In the genomic region with DNA sequence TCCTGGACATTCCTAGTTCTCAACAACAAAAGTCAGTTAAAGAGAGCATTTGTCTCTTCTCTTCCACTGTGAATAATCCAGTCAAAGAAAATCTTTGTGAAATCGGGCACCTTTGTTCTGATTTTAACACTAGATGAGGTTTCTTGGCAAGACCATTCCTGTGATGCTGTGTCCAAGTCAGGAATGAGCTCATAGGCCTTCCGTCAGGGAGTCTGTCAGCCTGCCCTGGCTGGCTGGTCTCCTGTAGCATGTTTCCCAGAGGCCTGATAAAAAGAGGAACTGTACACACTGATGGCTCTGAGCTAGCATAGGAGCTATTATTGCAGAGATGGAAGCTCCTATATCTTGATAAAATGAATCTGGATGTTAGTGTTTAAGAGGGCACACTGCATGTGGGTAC, we compare ENCODE assay signal across 10 mouse cellular contexts. TPM values are rescaled to one million over a fixed set of nuclear protein-coding genes. Genes with fewer than 3 reads are reported as not detected.
A peak's percentile ranks its signal among the peaks of the same experiment; 100 is the strongest.
DNase-seq lines count a peak whose midpoint lies in the region; ATAC-seq lines count a peak whose summit lies in the region.
"Had no signal": no experiment of that assay in that cellular context is flagged by ENCODE, and none has a peak within 500 bp of the region (broad histone marks: within the 10 kb centered on the region; RNA-seq: fewer than 3 reads in every experiment).

No protein-coding gene starts in this region.

- no peak overlapping the region for H3K9ac ChIP-seq in forebrain, embryonic 16.5 days (replicated peaks; ENCODE audit: low read depth, low read length)
- H3K9ac ChIP-seq: limb, embryonic 12.5 days had no signal

- DNase-seq in adrenal gland, postnatal 14 days, result peak; percentile 35
- no peak for DNase-seq in adrenal gland, adult 18-20 months (ENCODE audit: low spot score in 2 of 2)
- peak; percentile 21 for DNase-seq in lung, postnatal 36 days
- no peak for DNase-seq in lung, postnatal 4 days
- peak; percentile 76 for DNase-seq in skeletal muscle tissue, adult 2 months (ENCODE audit: low read depth, low spot score)
- no peak for DNase-seq in ovary, adult 18-20 months (ENCODE audit: low spot score)
- no peak for DNase-seq in layer of hippocampus, postnatal 10 days (ENCODE audit: low spot score in 2 of 2)

- peak; percentile 69 for ATAC-seq in forebrain, embryonic 16.5 days

- no peaks in the 10 kb centered on the region for H3K27me3 ChIP-seq in forebrain, embryonic 16.5 days (replicated peaks; ENCODE audit: control insufficient read depth, insufficient read depth, low read length)
- H3K27me3 ChIP-seq: limb, embryonic 12.5 days had no signal

- H3K9me3 ChIP-seq in forebrain, embryonic 16.5 days (ENCODE audit: control insufficient read depth, low read length), result no peaks in the 10 kb centered on the region
- H3K9me3 ChIP-seq: limb, embryonic 12.5 days had no signal

- H3K4me1 ChIP-seq in forebrain, embryonic 16.5 days (replicated peaks; ENCODE audit: control insufficient read depth, insufficient read depth, low read length), result peaks cover 4% of the 10 kb centered on the region
- H3K4me1 ChIP-seq: limb, embryonic 12.5 days had no signal

- H3K4me2 ChIP-seq in forebrain, embryonic 16.5 days (ENCODE audit: low read length), result no peak overlapping the region
- H3K4me2 ChIP-seq: limb, embryonic 12.5 days had no signal

- 40% methylated on average over 2 of the region's 2 CpGs for WGBS in forebrain, embryonic 16.5 days

- no peaks in the 10 kb centered on the region for H3K36me3 ChIP-seq in forebrain, embryonic 16.5 days (ENCODE audit: control insufficient read depth, insufficient read depth)
- H3K36me3 ChIP-seq: limb, embryonic 12.5 days had no signal

- no peak overlapping the region for H3K27ac ChIP-seq in forebrain, embryonic 16.5 days (ENCODE audit: low read length)
- H3K27ac ChIP-seq: limb, embryonic 12.5 days had no signal

- H3K4me3 ChIP-seq in forebrain, embryonic 16.5 days (replicated peaks; ENCODE audit: low read length), result no peak overlapping the region
- H3K4me3 ChIP-seq: limb, embryonic 12.5 days had no signal

RNA-seq across cellular contexts. Expression of a gene that starts 17.8 kb away (rescaled TPM):
- total RNA-seq in adrenal gland, postnatal 14 days (2021), result 44.2 and 46.1 TPM in 2 replicates
- total RNA-seq in adrenal gland, adult 18-20 months (2021), result 100 to 1,000 TPM in 1 of 2 experiments, 10 to 100 TPM in 1; 23.7 to 109 TPM
- polyA plus RNA-seq in forebrain, embryonic 16.5 days (2015; fragmentation: Nextera tagmentation; extraction: Ambion mirVana), result 0.14 TPM in 1 of 2 replicates, not detected in the other
- under 1 TPM; 0.41 to 0.45 TPM for total RNA-seq in layer of hippocampus, postnatal 10 days (2021)
- polyA plus RNA-seq: kidney, embryonic 14.5 days had no signal

Comparison
In these comparisons a context has a peak if more than half of its experiments do, and no peak if none do; other contexts are left out.
1. DNase-seq: peak in adrenal gland, postnatal 14 days (single experiment), lung, postnatal 36 days (single experiment) and skeletal muscle tissue, adult 2 months (single experiment); none in adrenal gland, adult 18-20 months (0 of 2), lung, postnatal 4 days (0 of 2), ovary, adult 18-20 months (single experiment) and layer of hippocampus, postnatal 10 days (0 of 2).
2. RNA of a gene that starts 17.8 kb away (total RNA-seq): 23.7 to 109 TPM in adrenal gland, adult 18-20 months and 44.2 to 46.1 TPM in adrenal gland, postnatal 14 days; 0.41 to 0.45 TPM in layer of hippocampus, postnatal 10 days; every median in the first group is over 10 times any median in the second.